Mouse (Mus musculus): ENCODE measurements around the gene Tex2. TPM values are rescaled to one million over a fixed set of nuclear protein-coding genes. Genes with fewer than 3 reads are reported as not detected.
A peak's percentile ranks its signal among the peaks of the same experiment; 100 is the strongest.

Gene Tex2
- polyA plus RNA-seq, 1 experiment from 2014 or later: 8.9 TPM

GRCm38 (mm10) chr11:106503425-106503717 lies 109.9 kb downstream of the Tex2 start:
- 59% methylated on average over 4 of the region's 4 CpGs for WGBS
- TF ChIP-seq EP300 (IDR thresholded peaks at IDR 0.05) (no peak), CTCF (IDR thresholded peaks at IDR 0.05) (no peak)
- H3K36me3 ChIP-seq (ENCODE audit: insufficient read depth, low read length): no peaks in the 10 kb centered on the region
- no peak for DNase-seq (ENCODE audit: low spot score)
- H3K4me2 ChIP-seq (replicated peaks; ENCODE audit: low read depth, low read length): no peak overlapping the region
- no peak overlapping the region for H3K27ac ChIP-seq (ENCODE audit: low read length)
- H3K9ac ChIP-seq (replicated peaks; ENCODE audit: low read depth): no peak overlapping the region
- no peak overlapping the region for H3K4me3 ChIP-seq (ENCODE audit: low read depth, low read length)
- no peaks in the 10 kb centered on the region for H3K9me3 ChIP-seq (ENCODE audit: low read length)
- ATAC-seq: no peak
- no peaks in the 10 kb centered on the region for H3K27me3 ChIP-seq (replicated peaks; ENCODE audit: insufficient read depth, low read length)
- H3K4me1 ChIP-seq (ENCODE audit: insufficient read depth, low read depth, low read length): peaks cover 7% of the 10 kb centered on the region; the same call in 1 of the 2 replicates

DNA sequence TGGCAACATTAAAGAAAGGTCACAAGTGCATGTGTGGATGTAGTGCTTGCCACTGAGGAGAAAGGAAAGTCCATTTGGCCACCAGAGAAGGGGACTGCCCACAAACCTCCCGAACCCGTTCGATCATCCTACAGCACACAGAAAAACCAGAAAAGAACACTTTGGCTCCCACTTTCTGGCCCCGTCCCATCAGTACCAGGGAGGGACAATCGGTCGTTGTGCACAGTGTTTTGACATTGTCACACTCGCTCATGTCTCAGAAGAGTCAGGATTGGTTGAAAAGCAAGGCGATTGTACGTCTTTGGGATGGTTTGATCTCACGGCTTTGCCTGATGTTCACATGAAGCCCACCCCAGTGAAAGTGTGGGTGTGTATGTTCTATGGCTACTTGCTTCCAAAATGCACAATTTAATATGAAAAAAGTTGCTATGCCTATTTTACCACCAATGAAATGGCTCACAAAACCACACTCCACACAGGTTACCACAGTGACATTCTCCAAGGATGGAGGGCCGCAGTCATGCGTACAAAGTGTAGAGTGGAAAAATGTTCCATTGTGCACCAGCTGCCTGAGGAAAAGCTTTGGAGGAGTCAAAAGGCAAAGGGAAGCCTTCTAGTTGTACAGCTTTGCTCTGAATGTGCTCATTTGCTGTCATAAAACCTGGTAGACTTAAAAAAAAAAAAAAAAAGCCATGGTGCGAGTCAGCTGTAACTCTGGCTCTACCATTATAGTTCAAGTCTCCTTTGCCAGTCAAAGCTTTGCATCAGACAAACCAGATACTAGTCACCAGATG lies 110.4 kb downstream of the Tex2 start:
- H3K9ac ChIP-seq (replicated peaks; ENCODE audit: low read depth): no peak overlapping the region
- no peaks in the 10 kb centered on the region for H3K36me3 ChIP-seq (ENCODE audit: insufficient read depth, low read length)
- no peak for TF ChIP-seq EP300 (IDR thresholded peaks at IDR 0.05)
- TF ChIP-seq CTCF (IDR thresholded peaks at IDR 0.05): no peak
- no peak overlapping the region for H3K4me2 ChIP-seq (replicated peaks; ENCODE audit: low read depth, low read length)
- H3K4me3 ChIP-seq (ENCODE audit: low read depth, low read length): no peak overlapping the region
- DNase-seq (ENCODE audit: low spot score): no peak
- H3K27me3 ChIP-seq (replicated peaks; ENCODE audit: insufficient read depth, low read length): no peaks in the 10 kb centered on the region
- H3K27ac ChIP-seq (ENCODE audit: low read length): no peak overlapping the region
- ATAC-seq: no peak
- 45% methylated on average over 13 of the region's 13 CpGs for WGBS
- no peaks in the 10 kb centered on the region for H3K9me3 ChIP-seq (ENCODE audit: low read length)
- peaks cover 7% of the 10 kb centered on the region; the same call in 1 of the 2 replicates for H3K4me1 ChIP-seq (ENCODE audit: insufficient read depth, low read depth, low read length)

GRCm38 (mm10) chr11:106502159-106502505 lies 111.1 kb downstream of the Tex2 start:
- H3K4me2 ChIP-seq (replicated peaks; ENCODE audit: low read depth, low read length): no peak overlapping the region
- H3K4me3 ChIP-seq (ENCODE audit: low read depth, low read length): no peak overlapping the region
- H3K36me3 ChIP-seq (ENCODE audit: insufficient read depth, low read length): no peaks in the 10 kb centered on the region
- ATAC-seq (no peak), DNase-seq (ENCODE audit: low spot score) (no peak)
- H3K27me3 ChIP-seq (replicated peaks; ENCODE audit: insufficient read depth, low read length): no peaks in the 10 kb centered on the region
- TF ChIP-seq CTCF (IDR thresholded peaks at IDR 0.05) (no peak), EP300 (IDR thresholded peaks at IDR 0.05) (no peak)
- H3K27ac ChIP-seq (ENCODE audit: low read length): no peak overlapping the region
- H3K9me3 ChIP-seq (ENCODE audit: low read length): no peaks in the 10 kb centered on the region
- peaks cover 7% of the 10 kb centered on the region; the same call in 1 of the 2 replicates for H3K4me1 ChIP-seq (ENCODE audit: insufficient read depth, low read depth, low read length)
- no peak overlapping the region for H3K9ac ChIP-seq (replicated peaks; ENCODE audit: low read depth)

GRCm38 (mm10) chr11:106501308-106502158 lies 111.7 kb downstream of the Tex2 start:
- Histone ChIP-seq H3K4me2 (replicated peaks; ENCODE audit: low read depth, low read length) (peak overlapping the region; percentile 75), H3K9ac (replicated peaks; ENCODE audit: low read depth) (peak overlapping the region; percentile 79), H3K4me3 (ENCODE audit: low read depth, low read length) (peak overlapping the region; percentile 79), H3K36me3 (ENCODE audit: insufficient read depth, low read length) (no peaks in the 10 kb centered on the region), H3K9me3 (ENCODE audit: low read length) (no peaks in the 10 kb centered on the region), H3K27ac (ENCODE audit: low read length) (peak overlapping the region; percentile 86), H3K4me1 (ENCODE audit: insufficient read depth, low read depth, low read length) (peaks cover 7% of the 10 kb centered on the region; the same call in 1 of the 2 replicates), H3K27me3 (replicated peaks; ENCODE audit: insufficient read depth, low read length) (no peaks in the 10 kb centered on the region)
- 3% methylated on average over 22 of the region's 22 CpGs for WGBS
- DNase-seq (ENCODE audit: low spot score): peak; percentile 85
- peak; percentile 73 for ATAC-seq
- TF ChIP-seq CTCF (IDR thresholded peaks at IDR 0.05) (no peak), EP300 (IDR thresholded peaks at IDR 0.05) (no peak; the same call in 1 of the 2 replicates)

DNA sequence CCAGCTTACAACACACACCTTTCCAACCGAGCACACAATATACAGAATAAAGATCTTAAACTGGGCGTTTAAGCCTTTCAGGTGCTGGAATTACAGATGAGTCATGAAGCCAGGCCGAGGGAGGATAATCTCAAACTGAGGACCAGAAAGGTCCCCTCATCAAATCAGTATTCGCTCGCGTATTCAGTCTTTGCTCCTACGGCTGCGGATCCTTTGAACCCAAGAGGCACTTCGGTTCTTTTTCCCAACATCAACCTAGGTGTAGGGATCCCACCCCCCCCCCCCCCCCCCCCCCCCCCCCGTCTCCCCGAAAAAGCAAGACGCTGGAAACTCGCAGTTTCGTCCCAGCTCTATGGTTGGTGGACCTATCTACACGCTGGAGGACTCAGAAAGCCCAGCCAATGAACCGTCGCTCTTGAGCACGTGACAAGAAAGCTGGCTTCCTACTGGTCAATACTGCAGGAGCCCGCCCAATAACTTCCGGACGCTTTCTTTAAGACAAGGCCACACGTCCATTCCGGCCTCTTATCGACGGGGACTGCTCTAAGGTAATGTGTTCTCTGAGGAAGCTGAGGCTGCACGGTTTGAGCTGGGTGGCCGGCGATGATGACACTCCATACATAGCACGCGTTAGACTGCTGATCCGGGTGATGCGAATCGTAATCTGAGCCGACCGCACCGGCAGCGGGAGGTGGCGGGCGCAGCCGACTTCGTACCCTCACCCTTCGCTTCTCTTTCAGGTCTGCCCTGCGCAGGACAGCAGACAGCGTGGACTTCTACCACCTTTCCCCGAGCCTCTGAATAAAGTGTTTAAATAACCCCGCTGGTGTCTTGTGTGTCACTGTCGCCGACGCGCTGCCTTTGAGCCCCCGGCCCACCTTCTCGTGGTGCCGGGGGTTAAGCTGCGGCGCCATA lies 112.6 kb downstream of the Tex2 start:
- H3K4me3 ChIP-seq (ENCODE audit: low read depth, low read length): peak overlapping the region; percentile 79
- peaks cover 7% of the 10 kb centered on the region; the same call in 1 of the 2 replicates for H3K4me1 ChIP-seq (ENCODE audit: insufficient read depth, low read depth, low read length)
- WGBS: under 1% methylated on average over 52 of the region's 55 CpGs
- H3K36me3 ChIP-seq (ENCODE audit: insufficient read depth, low read length): no peaks in the 10 kb centered on the region
- DNase-seq (ENCODE audit: low spot score) (peak; percentile 99), ATAC-seq (peak; percentile 98)
- H3K9ac ChIP-seq (replicated peaks; ENCODE audit: low read depth): peak overlapping the region; percentile 79
- TF ChIP-seq CTCF (IDR thresholded peaks at IDR 0.05) (no peak), EP300 (IDR thresholded peaks at IDR 0.05) (no peak)
- H3K27ac ChIP-seq (ENCODE audit: low read length): peak overlapping the region; percentile 86
- H3K9me3 ChIP-seq (ENCODE audit: low read length): no peaks in the 10 kb centered on the region
- H3K27me3 ChIP-seq (replicated peaks; ENCODE audit: insufficient read depth, low read length): no peaks in the 10 kb centered on the region
- H3K4me2 ChIP-seq (replicated peaks; ENCODE audit: low read depth, low read length): peak overlapping the region; percentile 75

Data from lung, postnatal 0 days (tissue).